Mouse (Mus musculus) myocyte (in vitro differentiated cells): ENCODE data around the gene Rundc1. TPM values are rescaled to one million over a fixed set of nuclear protein-coding genes. Genes with fewer than 3 reads are reported as not detected.
"Not testable (repeated sequence)": the region's sequence is repeated elsewhere in the genome, so short reads cannot be mapped to it uniquely, and the experiment has no call there.

Source experiments
- H3K27me3 ChIP-seq: one replicate; pipeline ENCODE4 v1.6.1; 2011; ENCODE audit not compliant: control insufficient read depth, insufficient read depth, insufficient read length
- H3K36me3 ChIP-seq: one replicate; pipeline ENCODE4 v1.6.1; 2011; ENCODE audit not compliant: control insufficient read depth, insufficient read depth
- H3K4me2 ChIP-seq: one replicate; pipeline ENCODE4 v1.6.1; 2011; ENCODE audit warnings: low read depth, control low read depth
- H3K4me3 ChIP-seq: one replicate; pipeline ENCODE4 v1.5.1; 2011; ENCODE audit warnings: mild to moderate bottlenecking, control low read depth, moderate library complexity
- H3K79me2 ChIP-seq: one replicate; pipeline ENCODE4 v1.6.1; 2011; ENCODE audit not compliant: control insufficient read depth, insufficient read depth
- H3ac ChIP-seq: one replicate; pipeline ENCODE4 v1.6.1; 2011; ENCODE audit not compliant: control insufficient read depth, insufficient read length
- CEBPB ChIP-seq: IDR thresholded peaks from 2 replicates; pipeline ENCODE4 v1.6.1; 2011; ENCODE audit warnings: mild to moderate bottlenecking, moderate library complexity; ENCODE audit not compliant: poor library complexity, insufficient read depth, severe bottlenecking
- E2F4 ChIP-seq: IDR thresholded peaks from one replicate; pipeline ENCODE4 v1.6.1; 2011; ENCODE audit warnings: mild to moderate bottlenecking, control low read depth, moderate library complexity; ENCODE audit not compliant: insufficient read depth
- MAX ChIP-seq: IDR thresholded peaks from one replicate; pipeline ENCODE4 v1.6.1; 2011; ENCODE audit warnings: low read depth, mild to moderate bottlenecking, control low read depth
- MYOD1 ChIP-seq, 3 experiments: IDR thresholded peaks; one replicate each; pipeline ENCODE4 v1.6.1; 2011; ENCODE audit warnings: control low read depth in 2 of 3, low read depth in 2 of 3, mild to moderate bottlenecking in 2 of 3, moderate library complexity in 1 of 3; ENCODE audit not compliant: insufficient read length in 2 of 3, control insufficient read depth in 1 of 3
- MYOG ChIP-seq, 3 experiments: IDR thresholded peaks; one replicate each; pipeline ENCODE4 v1.6.1; 2011; ENCODE audit warnings: control low read depth in 2 of 3, low read depth in 2 of 3, mild to moderate bottlenecking in 2 of 3; ENCODE audit not compliant: insufficient read length in 2 of 3, control insufficient read depth in 1 of 3, insufficient read depth in 1 of 3
- POLR2A ChIP-seq: IDR thresholded peaks from one replicate; pipeline ENCODE4 v1.6.1; 2011; ENCODE audit warnings: low read depth, mild to moderate bottlenecking, control low read depth, moderate library complexity; ENCODE audit not compliant: insufficient read length
- POLR2AphosphoS2 ChIP-seq: IDR thresholded peaks from one replicate; pipeline ENCODE4 v1.6.1; 2011; ENCODE audit warnings: low read depth, control low read depth; ENCODE audit not compliant: insufficient read length
- REST ChIP-seq: IDR thresholded peaks from one replicate; pipeline ENCODE4 v1.6.1; 2011; ENCODE audit warnings: mild to moderate bottlenecking, control low read depth, moderate library complexity; ENCODE audit not compliant: insufficient read depth, insufficient read length
- SRF ChIP-seq: IDR thresholded peaks from one replicate; pipeline ENCODE4 v1.6.1; 2011; ENCODE audit warnings: low read depth; ENCODE audit not compliant: control insufficient read depth, insufficient read length
- TCF12 ChIP-seq: IDR thresholded peaks from one replicate; pipeline ENCODE4 v1.6.1; 2011; ENCODE audit warnings: mild to moderate bottlenecking, control low read depth; ENCODE audit not compliant: poor library complexity, insufficient read depth, severe bottlenecking
- TCF3 ChIP-seq: IDR thresholded peaks from one replicate; pipeline ENCODE4 v1.6.1; 2011; ENCODE audit warnings: low read depth, control low read depth; ENCODE audit not compliant: insufficient read length
- USF1 ChIP-seq: IDR thresholded peaks from one replicate; pipeline ENCODE4 v1.6.1; 2011; ENCODE audit warnings: low read depth, mild to moderate bottlenecking, control low read depth, moderate library complexity
- polyA plus RNA-seq: library from polyadenylated mRNA; unstranded; fragments of >200 nt; fragmentation: generic; extraction: Trizol; gene quantifications from one replicate; pipeline ENCODE4 v1.2.1, GENCODE M21; 2012; ENCODE audit warnings: missing spikeins

The Rundc1 gene
- polyA plus RNA-seq, 1 experiment: 13.6 TPM

GRCm38 (mm10) chr11:101442127-101442693 is 17.3 kb downstream of the Rundc1 start, which contains the start of gene Rpl27:
Rpl27 (plus strand) TSS chr11:101442298.
- Histone ChIP-seq H3K36me3 (peaks cover 34% of the 10 kb centered on the region), H3K4me2 (peak within 1 kb of the TSS; percentile 99), H3ac (peak within 1 kb of the TSS; percentile 7), H3K79me2 (peaks cover 28% of the 10 kb centered on the region), H3K27me3 (no peaks in the 10 kb centered on the region), H3K4me3 (peak within 1 kb of the TSS; percentile 97)
- TF ChIP-seq POLR2A: peak; percentile 90
- no peak for TF ChIP-seq REST
- peak in 1 of 3 experiments; percentile 22 for TF ChIP-seq MYOD1 (IDR thresholded peaks at IDR 0.05; ENCODE audit: control insufficient read depth in 1 of 3, insufficient read length in 2 of 3, low read depth in 2 of 3)
- peak; percentile 88 for TF ChIP-seq POLR2AphosphoS2
- TF ChIP-seq TCF3: no peak
- no peak for TF ChIP-seq USF1
- no peak for TF ChIP-seq MAX
- no peak for TF ChIP-seq CEBPB
- TF ChIP-seq TCF12: no peak
- no peak for TF ChIP-seq E2F4
- TF ChIP-seq SRF: peak; percentile 73
- TF ChIP-seq MYOG (IDR thresholded peaks at IDR 0.05; ENCODE audit: control insufficient read depth in 1 of 3, insufficient read depth in 1 of 3, insufficient read length in 2 of 3, low read depth in 2 of 3): peak in 1 of 3 experiments; percentile 25

GRCm38 (mm10) chr11:101442760-101443159 is 17.9 kb downstream of the Rundc1 start:
- peaks cover 28% of the 10 kb centered on the region for H3K79me2 ChIP-seq
- H3K36me3 ChIP-seq: peaks cover 34% of the 10 kb centered on the region
- TF ChIP-seq REST (no peak), TCF3 (no peak), TCF12 (no peak), POLR2AphosphoS2 (no peak), CEBPB (no peak), E2F4 (no peak), USF1 (no peak), MYOD1 (IDR thresholded peaks at IDR 0.05; ENCODE audit: control insufficient read depth in 1 of 3, insufficient read length in 2 of 3, low read depth in 2 of 3) (no peak), MAX (no peak), SRF (no peak), POLR2A (no peak), MYOG (IDR thresholded peaks at IDR 0.05; ENCODE audit: control insufficient read depth in 1 of 3, insufficient read depth in 1 of 3, insufficient read length in 2 of 3, low read depth in 2 of 3) (no peak)
- H3K4me3 ChIP-seq: peak overlapping the region; percentile 97
- H3K4me2 ChIP-seq: peak overlapping the region; percentile 99
- peak overlapping the region; percentile 7 for H3ac ChIP-seq
- H3K27me3 ChIP-seq: no peaks in the 10 kb centered on the region

- H3K79me2 ChIP-seq: peaks cover 28% of the 10 kb centered on the region
- no peak overlapping the region for H3K4me2 ChIP-seq
- no peak overlapping the region for H3K4me3 ChIP-seq
- H3K27me3 ChIP-seq: no peaks in the 10 kb centered on the region
- H3K36me3 ChIP-seq: peaks cover 34% of the 10 kb centered on the region
- no peak for TF ChIP-seq REST
- no peak for TF ChIP-seq USF1
- peak; percentile 24 for TF ChIP-seq POLR2A
- peak; percentile 95 for TF ChIP-seq POLR2AphosphoS2
- no peak overlapping the region for H3ac ChIP-seq
Measured at GRCm38 (mm10) chr11:101446319-101446718, 21.4 kb downstream of the Rundc1 start.

- not testable (repeated sequence) for H3ac ChIP-seq, H3K27me3 ChIP-seq, H3K4me3 ChIP-seq, H3K4me2 ChIP-seq
- H3K36me3 ChIP-seq: peaks cover 34% of the 10 kb centered on the region
- peaks cover 28% of the 10 kb centered on the region for H3K79me2 ChIP-seq
Measured at GRCm38 (mm10) chr11:101446860-101447259, 22.0 kb downstream of the Rundc1 start.

- TF ChIP-seq POLR2AphosphoS2: no peak
- no peak for TF ChIP-seq MYOG (IDR thresholded peaks at IDR 0.05; ENCODE audit: control insufficient read depth in 1 of 3, insufficient read depth in 1 of 3, insufficient read length in 2 of 3, low read depth in 2 of 3)
- TF ChIP-seq USF1: no peak
- peak overlapping the region; percentile 34 for H3K4me3 ChIP-seq
- peak overlapping the region; percentile 3 for H3ac ChIP-seq
- H3K4me2 ChIP-seq: peak overlapping the region; percentile 73
- peaks cover 22% of the 10 kb centered on the region for H3K79me2 ChIP-seq
- no peaks in the 10 kb centered on the region for H3K27me3 ChIP-seq
- peaks cover 32% of the 10 kb centered on the region for H3K36me3 ChIP-seq
Measured at GRCm38 (mm10) chr11:101447786-101448185, 22.9 kb downstream of the Rundc1 start.
